Mouse (Mus musculus) 3134 (cell line): ENCODE data around the gene Slc39a8.

Source experiments
- DNase-seq: peaks from one replicate; pipeline ENCODE4 v3.0.0-alpha.2; 2011; ENCODE audit warnings: low spot score; ENCODE audit not compliant: insufficient read length; ENCODE audit errors: extremely low read depth

Gene Slc39a8

GRCm38 (mm10) chr3:135844835-135845234, 19.8 kb downstream of the Slc39a8 start:
- no peak for DNase-seq

- no peak for DNase-seq
Measured at GRCm38 (mm10) chr3:135845860-135846259, 20.8 kb downstream of the Slc39a8 start.

- no peak for DNase-seq
Measured at GRCm38 (mm10) chr3:135851607-135852006, 26.5 kb downstream of the Slc39a8 start.

DNA sequence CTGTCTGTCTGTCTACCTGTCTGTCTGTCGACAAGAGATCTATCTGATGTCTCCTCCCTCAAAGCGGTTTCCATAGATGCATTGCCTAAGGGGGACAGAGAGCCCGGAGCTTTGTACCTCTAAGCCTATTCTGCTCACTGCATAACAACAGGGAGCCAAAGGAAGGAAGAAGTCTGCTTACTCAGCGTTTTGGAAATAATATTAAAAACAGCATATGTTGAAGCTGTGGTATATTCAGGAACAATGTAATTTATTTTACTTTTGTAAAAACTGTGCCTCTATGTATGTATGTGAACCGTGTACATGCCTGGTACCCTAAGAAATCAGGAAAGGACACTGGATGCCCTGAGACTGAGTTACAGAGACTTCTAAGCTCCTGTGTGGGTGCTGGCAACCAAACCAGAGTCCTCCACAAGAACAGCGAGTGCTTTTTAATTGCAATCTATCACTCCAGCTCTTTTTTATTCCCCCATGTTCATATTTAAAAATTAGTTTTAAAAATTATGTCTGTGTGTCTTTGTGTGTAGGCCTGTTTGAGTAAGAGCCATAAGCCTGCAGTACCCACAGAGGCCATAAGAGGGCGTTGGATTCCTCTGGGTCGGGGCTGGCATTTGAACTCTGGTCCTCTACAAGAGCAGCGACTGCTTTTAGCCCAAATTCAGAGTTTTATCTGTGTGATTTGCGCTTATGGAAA, 28.7 kb downstream of the Slc39a8 start:
- DNase-seq = no peak

DNA sequence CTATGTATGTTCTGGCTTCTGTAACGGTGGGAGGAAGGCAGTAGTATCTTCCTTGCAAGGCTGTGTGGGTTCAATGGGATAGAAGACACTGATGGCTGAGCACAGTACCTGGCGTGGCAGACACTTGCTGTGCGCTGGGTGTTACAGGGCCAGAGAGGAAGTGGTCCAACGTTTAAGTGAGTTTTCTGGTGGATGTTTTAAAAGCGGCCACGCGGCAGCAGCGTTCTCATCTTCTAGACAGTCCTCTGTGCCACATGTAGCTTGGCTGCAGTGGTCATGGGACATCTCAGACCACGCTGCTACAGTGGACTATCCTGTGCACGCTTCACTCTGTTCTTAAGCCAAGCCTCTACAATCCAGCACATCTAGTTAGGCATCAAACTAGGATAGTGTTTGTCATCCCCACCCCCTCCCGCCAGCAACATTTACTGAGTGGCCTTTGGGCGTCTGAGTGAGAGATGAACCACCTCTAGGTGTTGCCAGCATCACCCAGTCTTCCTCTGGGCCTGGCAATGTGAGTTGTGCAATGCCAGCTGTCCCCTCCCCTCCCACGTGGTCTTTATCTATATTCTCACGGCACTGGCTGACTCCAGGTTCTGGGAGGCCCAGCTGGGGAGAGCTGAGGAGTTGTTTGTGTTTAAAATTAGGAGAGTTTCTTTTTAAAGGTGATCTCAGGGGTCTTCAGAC, 29.4 kb downstream of the Slc39a8 start:
- DNase-seq = no peak

- DNase-seq = no peak
Measured at GRCm38 (mm10) chr3:135854985-135855340, 29.9 kb downstream of the Slc39a8 start.

DNA sequence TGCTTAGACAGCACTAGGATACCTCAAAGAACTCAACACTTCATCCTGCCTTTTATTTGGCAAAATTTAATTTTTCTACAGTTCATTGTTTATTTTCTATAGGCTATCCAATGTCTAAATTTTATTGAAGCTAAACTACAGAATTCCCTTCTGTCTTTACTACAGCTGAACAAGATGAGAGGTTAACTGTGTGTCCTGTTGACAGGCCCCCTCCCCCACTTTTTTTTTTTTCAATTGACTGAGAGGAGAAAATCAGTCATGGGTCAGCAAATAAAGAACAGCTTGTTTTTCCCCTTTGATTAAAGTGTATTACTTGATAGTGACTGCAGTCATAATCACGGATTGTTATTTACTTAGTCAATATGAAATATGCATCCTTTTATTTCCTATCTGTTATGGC, 31.2 kb downstream of the Slc39a8 start:
- DNase-seq = no peak

DNA sequence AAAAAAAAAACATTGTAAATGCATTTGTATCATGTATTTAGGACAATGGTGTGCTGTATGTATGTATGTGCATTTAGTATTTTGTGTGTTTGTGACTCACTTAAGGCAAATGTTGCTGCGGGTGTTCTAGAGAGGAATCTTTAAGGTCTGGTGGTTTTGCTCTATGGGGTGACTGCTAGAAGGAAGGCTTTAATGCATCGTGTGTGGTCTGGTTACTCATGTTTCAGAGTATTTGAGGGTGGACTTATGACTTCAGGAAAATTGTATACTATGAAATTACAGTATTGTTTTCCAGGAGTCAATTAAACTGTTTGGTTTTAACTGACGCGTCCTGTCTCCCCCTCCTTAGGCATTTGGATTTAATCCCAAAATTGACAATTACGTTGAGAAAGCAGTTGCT, 32.1 kb downstream of the Slc39a8 start:
- no peak for DNase-seq

DNA sequence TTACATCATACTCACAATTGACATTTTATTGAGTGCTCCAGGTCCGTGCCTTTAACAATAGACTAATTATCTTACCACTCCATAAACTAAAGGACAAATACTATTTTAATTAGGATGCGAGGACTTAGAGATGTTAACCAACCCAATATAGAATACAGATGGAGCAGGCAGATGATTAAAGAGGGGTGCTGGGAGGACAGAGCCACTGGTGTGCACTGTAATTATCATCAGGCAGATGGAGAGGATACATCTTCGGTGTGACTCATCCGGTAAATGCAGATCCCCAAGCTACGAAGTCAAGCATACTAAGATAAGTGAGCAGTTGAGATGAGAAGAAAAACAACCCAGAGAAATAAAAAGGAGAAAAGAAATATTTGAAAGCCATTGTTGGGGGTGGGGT, 34.4 kb downstream of the Slc39a8 start:
- no peak for DNase-seq

DNA sequence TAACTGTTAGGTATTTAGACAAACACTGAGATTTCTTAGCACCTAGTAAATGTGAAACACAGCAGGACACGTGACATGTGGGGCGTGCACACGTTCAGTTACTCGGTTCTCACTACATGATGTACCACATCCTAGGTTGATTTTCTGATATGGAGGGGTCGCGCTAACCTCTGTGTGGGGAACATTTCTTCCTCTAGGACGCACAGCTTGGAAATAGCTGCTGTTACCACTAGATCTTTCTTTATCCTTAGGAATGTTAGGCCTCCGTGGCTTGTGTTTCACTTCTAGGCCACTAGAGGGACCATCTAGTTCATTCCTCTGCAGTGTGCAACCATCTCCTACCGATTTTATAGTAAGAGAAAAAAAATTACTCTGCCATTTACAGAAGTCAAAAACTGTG, 37.7 kb downstream of the Slc39a8 start:
- peak; percentile 21 for DNase-seq

DNA sequence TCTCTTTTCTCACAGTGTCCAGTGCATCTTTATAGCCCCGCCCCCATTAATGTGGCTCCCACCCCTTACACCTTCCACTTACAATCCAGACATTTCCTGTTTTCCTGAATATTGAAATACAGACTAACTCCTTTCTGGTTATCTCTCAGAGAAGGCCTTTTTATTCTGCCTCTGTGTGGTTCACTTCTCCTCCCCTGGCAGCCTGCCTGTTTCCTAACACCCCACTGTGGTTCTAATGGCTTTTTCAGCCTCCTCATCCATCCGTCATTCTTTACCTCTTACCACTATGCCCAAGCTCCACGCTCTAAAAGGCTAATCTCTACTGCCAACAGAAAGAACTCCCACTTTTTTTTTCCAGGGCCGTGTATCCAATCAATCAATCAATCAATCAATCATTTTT, 44.0 kb downstream of the Slc39a8 start:
- no peak for DNase-seq

DNA sequence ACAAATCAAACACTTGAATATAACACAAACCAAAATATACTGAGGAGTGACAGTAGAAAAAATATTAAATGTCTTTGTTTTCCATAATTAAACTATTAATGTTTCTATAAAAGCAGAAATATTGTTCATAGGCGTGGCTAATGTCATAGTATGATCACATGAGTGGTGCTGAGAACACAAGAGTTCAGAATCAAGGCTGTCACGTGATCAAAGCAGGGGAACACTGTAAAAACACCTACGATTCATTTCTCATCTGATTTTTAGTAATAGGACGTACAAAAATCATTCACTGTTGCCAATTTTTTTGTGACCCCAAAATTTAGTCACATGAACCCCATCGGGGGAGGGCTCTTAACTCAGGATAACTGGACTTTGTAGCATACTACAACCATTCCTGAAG, 47.2 kb downstream of the Slc39a8 start:
- no peak for DNase-seq

GRCm38 (mm10) chr3:135873596-135873995, 48.5 kb downstream of the Slc39a8 start:
- DNase-seq = no peak

DNA sequence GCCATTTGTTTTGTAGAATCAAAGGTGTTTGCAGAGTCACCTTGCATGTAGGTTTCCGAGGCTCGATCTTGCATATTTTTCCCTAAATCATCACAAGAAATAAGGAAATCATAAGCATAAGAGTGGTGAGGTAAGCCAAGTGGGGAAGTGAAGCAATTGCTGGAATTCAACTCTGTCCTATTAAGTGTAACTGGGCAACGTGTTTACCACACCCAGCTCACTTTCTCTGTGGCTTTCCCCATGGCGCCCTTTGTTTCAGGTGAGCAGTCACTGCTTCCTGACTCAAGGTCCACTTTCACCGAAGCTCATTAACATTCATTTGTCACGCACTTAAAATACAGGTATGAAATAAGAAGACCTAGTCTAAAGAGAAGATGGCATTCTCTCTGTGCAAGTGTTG, 53.0 kb downstream of the Slc39a8 start:
- DNase-seq = no peak

DNA sequence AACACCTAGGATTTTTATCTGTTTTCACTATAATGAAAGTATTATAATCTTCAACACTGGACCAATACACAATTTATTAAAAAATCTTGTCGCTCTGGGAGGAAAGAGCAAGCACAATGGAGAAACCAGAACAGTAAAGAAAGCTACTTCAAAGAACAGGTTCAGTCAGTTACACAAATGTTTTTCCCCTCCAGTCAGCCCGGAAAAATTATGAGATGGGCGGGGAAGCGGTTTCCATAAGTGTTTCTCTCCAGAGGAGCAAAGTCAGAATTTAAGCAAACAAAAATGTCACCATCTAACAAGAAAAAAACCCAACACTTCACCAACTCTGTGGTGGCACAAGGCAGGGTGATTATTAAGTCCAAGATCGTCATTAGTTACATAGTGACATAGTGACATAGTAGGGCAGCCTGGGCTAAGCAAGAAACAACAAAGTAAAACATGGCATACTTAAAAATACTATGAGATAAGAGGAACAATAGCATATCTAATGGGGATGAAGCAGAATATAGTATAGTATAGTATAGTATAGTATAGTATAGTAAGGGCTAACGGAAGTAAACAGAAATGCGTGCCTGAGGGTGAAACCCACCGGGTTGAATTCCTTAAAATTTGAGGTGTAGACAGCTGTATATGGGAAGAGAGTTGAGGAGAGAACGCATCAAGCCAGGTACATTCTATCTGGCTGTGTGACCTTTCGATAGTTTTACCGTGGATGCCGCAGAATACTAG, 61.0 kb downstream of the Slc39a8 start:
- DNase-seq = no peak

GRCm38 (mm10) chr3:135886659-135887027, 61.6 kb downstream of the Slc39a8 start:
- DNase-seq = peak; percentile 21

- no peak for DNase-seq
Measured at GRCm38 (mm10) chr3:135887033-135887855, 62.2 kb downstream of the Slc39a8 start.

DNA sequence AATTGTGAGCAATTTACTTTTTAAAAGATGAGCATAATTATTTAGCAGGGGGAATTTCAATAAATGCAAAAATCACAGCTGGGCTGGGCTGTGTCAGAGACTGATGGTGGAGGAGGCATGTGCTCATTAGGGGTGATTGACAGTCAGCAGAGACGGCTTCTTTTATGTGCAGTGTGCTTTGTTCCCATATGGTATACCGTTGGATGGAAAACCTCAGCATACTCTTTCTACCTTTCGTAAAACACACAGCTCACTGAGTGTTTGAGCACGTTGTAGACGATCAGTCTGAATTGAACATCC, 62.7 kb downstream of the Slc39a8 start:
- DNase-seq = no peak

GRCm38 (mm10) chr3:135889401-135889800, 64.3 kb downstream of the Slc39a8 start:
- no peak for DNase-seq

GRCm38 (mm10) chr3:135903366-135903765, 78.3 kb downstream of the Slc39a8 start:
- DNase-seq = no peak

GRCm38 (mm10) chr3:135904881-135905280, 79.8 kb downstream of the Slc39a8 start:
- no peak for DNase-seq
